Mouse (Mus musculus): ENCODE data around the gene Ptpn12. TPM values are rescaled to one million over a fixed set of nuclear protein-coding genes. Genes with fewer than 3 reads are reported as not detected.

Gene Ptpn12
- polyA plus RNA-seq, 1 experiment: 12.5 TPM

DNA sequence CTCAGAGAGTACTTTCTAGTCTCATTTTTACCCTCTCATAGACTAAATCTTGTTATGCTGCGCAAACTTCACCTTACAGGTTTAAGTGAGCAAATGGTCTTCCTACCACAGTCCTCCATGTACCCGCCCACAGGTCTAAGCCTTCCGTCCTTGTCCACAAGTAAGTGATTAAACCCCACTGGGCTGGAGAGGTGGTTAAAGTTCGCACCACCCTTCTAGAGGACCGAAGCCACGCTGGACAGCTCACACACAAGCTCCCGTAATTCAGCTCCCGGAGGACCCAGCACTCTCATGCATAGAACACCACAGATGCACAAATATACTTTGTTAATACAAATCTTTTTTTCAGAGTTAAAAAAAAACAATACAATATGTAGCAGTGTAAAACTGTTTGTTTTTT lies 69.4 kb downstream of the Ptpn12 start:
- TF ChIP-seq POLR2A (IDR thresholded peaks at IDR 0.05; ENCODE audit: control insufficient read depth, low read depth, low read length) (no peak), CTCF (IDR thresholded peaks at IDR 0.05; ENCODE audit: control insufficient read depth, insufficient read depth, insufficient replicate concordance, low read depth, low read length) (no peak)
- H3K4me1 ChIP-seq (ENCODE audit: control insufficient read depth, insufficient read depth, low read length): no peaks in the 10 kb centered on the region
- no peaks in the 10 kb centered on the region for H3K27me3 ChIP-seq (ENCODE audit: control insufficient read depth, insufficient read depth, low read length)
- no peaks in the 10 kb centered on the region for H3K36me3 ChIP-seq (ENCODE audit: control insufficient read depth, insufficient read depth, low read length)
- H3K27ac ChIP-seq (ENCODE audit: control insufficient read depth, insufficient read depth, low read depth, low read length): no peak overlapping the region
- no peak overlapping the region for H3K4me3 ChIP-seq (ENCODE audit: control insufficient read depth, low read depth, low read length)

DNA sequence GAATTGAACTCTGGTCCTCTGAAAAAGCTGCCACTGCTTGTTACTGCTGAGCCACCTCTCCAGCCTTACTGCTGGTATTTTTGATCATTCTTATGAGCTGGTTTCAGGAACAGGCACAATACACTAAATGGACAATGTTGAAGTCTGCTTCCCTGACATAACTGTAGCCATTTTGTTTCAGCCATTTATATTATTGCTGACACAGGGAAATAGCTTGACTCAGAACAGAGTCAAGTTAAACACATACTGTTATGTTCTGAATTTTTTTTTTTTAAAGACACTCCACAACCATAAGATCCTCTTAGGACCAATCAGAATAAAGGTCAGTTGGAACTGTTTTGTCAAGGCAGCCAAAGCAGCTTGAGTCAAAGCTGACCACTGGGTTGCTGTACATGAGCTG lies 72.2 kb downstream of the Ptpn12 start:
- H3K4me1 ChIP-seq (ENCODE audit: control insufficient read depth, insufficient read depth, low read length): no peaks in the 10 kb centered on the region
- H3K4me3 ChIP-seq (ENCODE audit: control insufficient read depth, low read depth, low read length): no peak overlapping the region
- no peaks in the 10 kb centered on the region for H3K36me3 ChIP-seq (ENCODE audit: control insufficient read depth, insufficient read depth, low read length)
- H3K27me3 ChIP-seq (ENCODE audit: control insufficient read depth, insufficient read depth, low read length): no peaks in the 10 kb centered on the region
- no peak overlapping the region for H3K27ac ChIP-seq (ENCODE audit: control insufficient read depth, insufficient read depth, low read depth, low read length)
- TF ChIP-seq POLR2A (IDR thresholded peaks at IDR 0.05; ENCODE audit: control insufficient read depth, low read depth, low read length): no peak
- no peak for TF ChIP-seq CTCF (IDR thresholded peaks at IDR 0.05; ENCODE audit: control insufficient read depth, insufficient read depth, insufficient replicate concordance, low read depth, low read length)

DNA sequence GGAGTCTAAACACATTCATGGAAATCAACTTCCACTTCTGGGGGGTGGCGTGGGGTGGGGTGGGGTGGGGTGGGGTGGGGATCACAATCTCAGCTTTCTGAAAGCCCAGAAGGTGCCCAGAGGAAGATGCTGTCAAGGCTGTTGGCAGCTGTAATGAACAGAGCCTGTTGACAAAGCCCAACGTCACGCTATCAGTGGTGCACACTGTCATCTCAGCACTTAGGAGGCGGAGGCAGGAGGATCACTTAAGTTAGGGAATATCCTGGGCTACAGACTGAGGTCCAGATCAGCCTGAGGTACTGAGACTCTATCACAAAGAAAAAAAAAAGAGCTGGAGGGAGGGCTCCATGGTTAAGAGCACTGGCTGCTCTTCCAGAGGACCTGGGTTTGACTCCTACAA lies 81.0 kb downstream of the Ptpn12 start:
- Histone ChIP-seq H3K27me3 (ENCODE audit: control insufficient read depth, insufficient read depth, low read length) (no peaks in the 10 kb centered on the region), H3K4me3 (ENCODE audit: control insufficient read depth, low read depth, low read length) (no peak overlapping the region), H3K4me1 (ENCODE audit: control insufficient read depth, insufficient read depth, low read length) (no peaks in the 10 kb centered on the region), H3K36me3 (ENCODE audit: control insufficient read depth, insufficient read depth, low read length) (no peaks in the 10 kb centered on the region), H3K27ac (ENCODE audit: control insufficient read depth, insufficient read depth, low read depth, low read length) (no peak overlapping the region)
- TF ChIP-seq CTCF (IDR thresholded peaks at IDR 0.05; ENCODE audit: control insufficient read depth, insufficient read depth, insufficient replicate concordance, low read depth, low read length): no peak
- no peak for TF ChIP-seq POLR2A (IDR thresholded peaks at IDR 0.05; ENCODE audit: control insufficient read depth, low read depth, low read length)

DNA sequence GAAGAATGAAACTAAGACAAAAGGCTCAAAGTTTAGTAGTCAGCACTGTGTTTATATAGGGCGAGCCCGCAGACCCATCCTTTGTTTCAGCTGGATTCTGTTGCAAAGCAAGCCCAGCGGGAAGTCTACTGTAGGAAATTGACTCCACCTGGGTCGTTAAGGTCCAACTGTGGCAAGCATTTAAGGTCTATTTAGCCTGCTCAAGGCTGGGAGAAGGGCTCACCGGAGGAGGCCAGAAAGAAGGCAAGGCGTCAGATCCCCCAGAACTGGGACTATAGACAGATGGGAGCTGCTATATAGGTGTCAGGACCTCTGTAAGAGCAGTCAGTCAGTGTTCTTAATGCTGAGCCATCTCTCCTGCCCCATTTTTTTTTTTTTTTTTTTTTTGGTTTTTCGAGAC lies 81.7 kb downstream of the Ptpn12 start:
- H3K4me1 ChIP-seq (ENCODE audit: control insufficient read depth, insufficient read depth, low read length): no peaks in the 10 kb centered on the region
- no peaks in the 10 kb centered on the region for H3K36me3 ChIP-seq (ENCODE audit: control insufficient read depth, insufficient read depth, low read length)
- H3K27me3 ChIP-seq (ENCODE audit: control insufficient read depth, insufficient read depth, low read length): no peaks in the 10 kb centered on the region
- no peak overlapping the region for H3K4me3 ChIP-seq (ENCODE audit: control insufficient read depth, low read depth, low read length)
- H3K27ac ChIP-seq (ENCODE audit: control insufficient read depth, insufficient read depth, low read depth, low read length): no peak overlapping the region
- TF ChIP-seq POLR2A (IDR thresholded peaks at IDR 0.05; ENCODE audit: control insufficient read depth, low read depth, low read length) (no peak), CTCF (IDR thresholded peaks at IDR 0.05; ENCODE audit: control insufficient read depth, insufficient read depth, insufficient replicate concordance, low read depth, low read length) (no peak)

DNA sequence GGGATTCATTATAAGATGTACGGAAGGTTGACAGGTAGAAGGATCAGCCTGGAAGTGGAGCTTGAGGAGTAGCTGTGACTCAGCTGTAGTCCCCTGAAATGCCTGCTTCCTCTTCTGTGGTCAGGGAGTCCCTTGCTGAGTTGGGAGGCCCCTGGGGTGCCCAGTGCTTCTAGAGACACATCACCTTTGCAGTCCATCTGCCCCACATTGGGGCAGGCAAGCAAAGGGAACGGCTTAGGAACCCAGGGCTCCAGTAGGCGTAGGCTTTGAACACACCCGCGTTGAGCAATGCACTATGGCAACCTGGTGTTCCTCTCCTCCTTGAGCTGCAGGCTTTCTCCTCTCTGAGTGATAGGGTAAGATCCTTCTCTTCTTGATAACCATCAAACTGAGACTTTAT lies 82.6 kb downstream of the Ptpn12 start:
- no peak for TF ChIP-seq POLR2A (IDR thresholded peaks at IDR 0.05; ENCODE audit: control insufficient read depth, low read depth, low read length)
- no peak for TF ChIP-seq CTCF (IDR thresholded peaks at IDR 0.05; ENCODE audit: control insufficient read depth, insufficient read depth, insufficient replicate concordance, low read depth, low read length)
- Histone ChIP-seq H3K4me1 (ENCODE audit: control insufficient read depth, insufficient read depth, low read length) (no peaks in the 10 kb centered on the region; the same call in none of the 2 replicates), H3K27me3 (ENCODE audit: control insufficient read depth, insufficient read depth, low read length) (no peaks in the 10 kb centered on the region), H3K36me3 (ENCODE audit: control insufficient read depth, insufficient read depth, low read length) (no peaks in the 10 kb centered on the region), H3K27ac (ENCODE audit: control insufficient read depth, insufficient read depth, low read depth, low read length) (no peak overlapping the region), H3K4me3 (ENCODE audit: control insufficient read depth, low read depth, low read length) (no peak overlapping the region)

GRCm38 (mm10) chr5:20968963-20969362 lies 86.7 kb downstream of the Ptpn12 start:
- TF ChIP-seq POLR2A (IDR thresholded peaks at IDR 0.05; ENCODE audit: control insufficient read depth, low read depth, low read length) (no peak), CTCF (IDR thresholded peaks at IDR 0.05; ENCODE audit: control insufficient read depth, insufficient read depth, insufficient replicate concordance, low read depth, low read length) (no peak)
- Histone ChIP-seq H3K36me3 (ENCODE audit: control insufficient read depth, insufficient read depth, low read length) (no peaks in the 10 kb centered on the region), H3K27ac (ENCODE audit: control insufficient read depth, insufficient read depth, low read depth, low read length) (no peak overlapping the region), H3K4me1 (ENCODE audit: control insufficient read depth, insufficient read depth, low read length) (peaks cover 4% of the 10 kb centered on the region), H3K4me3 (ENCODE audit: control insufficient read depth, low read depth, low read length) (0 out of 2 replicates have a peak overlapping the region, but pooled peaks have one; percentile 5), H3K27me3 (ENCODE audit: control insufficient read depth, insufficient read depth, low read length) (no peaks in the 10 kb centered on the region)

- no peak for TF ChIP-seq CTCF (IDR thresholded peaks at IDR 0.05; ENCODE audit: control insufficient read depth, insufficient read depth, insufficient replicate concordance, low read depth, low read length)
- no peak for TF ChIP-seq POLR2A (IDR thresholded peaks at IDR 0.05; ENCODE audit: control insufficient read depth, low read depth, low read length)
- Histone ChIP-seq H3K27me3 (ENCODE audit: control insufficient read depth, insufficient read depth, low read length) (no peaks in the 10 kb centered on the region), H3K4me1 (ENCODE audit: control insufficient read depth, insufficient read depth, low read length) (peaks cover 4% of the 10 kb centered on the region), H3K4me3 (ENCODE audit: control insufficient read depth, low read depth, low read length) (0 out of 2 replicates have a peak overlapping the region, but pooled peaks have one; percentile 5), H3K36me3 (ENCODE audit: control insufficient read depth, insufficient read depth, low read length) (no peaks in the 10 kb centered on the region), H3K27ac (ENCODE audit: control insufficient read depth, insufficient read depth, low read depth, low read length) (no peak overlapping the region)
These were observed 87.2 kb downstream of the Ptpn12 start for GRCm38 (mm10) chr5:20968493-20968892.

- H3K4me1 ChIP-seq (ENCODE audit: control insufficient read depth, insufficient read depth, low read length): peaks cover 4% of the 10 kb centered on the region
- no peaks in the 10 kb centered on the region for H3K36me3 ChIP-seq (ENCODE audit: control insufficient read depth, insufficient read depth, low read length)
- no peaks in the 10 kb centered on the region for H3K27me3 ChIP-seq (ENCODE audit: control insufficient read depth, insufficient read depth, low read length)
- H3K27ac ChIP-seq (ENCODE audit: control insufficient read depth, insufficient read depth, low read depth, low read length): no peak overlapping the region
- no peak for TF ChIP-seq CTCF (IDR thresholded peaks at IDR 0.05; ENCODE audit: control insufficient read depth, insufficient read depth, insufficient replicate concordance, low read depth, low read length)
- no peak overlapping the region for H3K4me3 ChIP-seq (ENCODE audit: control insufficient read depth, low read depth, low read length)
These were observed 87.8 kb downstream of the Ptpn12 start for GRCm38 (mm10) chr5:20967942-20968341.
